Mouse (Mus musculus) G1E (cell line): ENCODE measurements around the gene B9d1.

ENCODE experiments used
- CTCF ChIP-seq: IDR thresholded peaks from 2 replicates; pipeline ENCODE4 v1.5.1; 2012; ENCODE audit warnings: low read depth, low read length, inconsistent platforms, mixed read lengths
- GATA1 ChIP-seq: IDR thresholded peaks from 2 replicates; pipeline ENCODE4 v1.6.1; 2012; ENCODE audit warnings: borderline replicate concordance, low read length, inconsistent platforms, mixed read lengths
- GATA2 ChIP-seq: IDR thresholded peaks from 2 replicates; pipeline ENCODE4 v1.6.1; 2012; ENCODE audit warnings: low read depth, low read length, inconsistent platforms, borderline replicate concordance
- TAL1 ChIP-seq: conservative IDR thresholded peaks from 2 replicates; pipeline ENCODE4 v1.6.1; 2012; ENCODE audit warnings: low read depth, low read length, inconsistent platforms, mixed read lengths

- TF ChIP-seq CTCF, result no peak
- TF ChIP-seq GATA1, result no peak
- no peak for TF ChIP-seq TAL1
- TF ChIP-seq GATA2, result no peak
Observed at GRCm38 (mm10) chr11:61526872-61527271, 21.9 kb downstream of the B9d1 start.
